Mouse (Mus musculus) brain, embryonic 14.5 days (tissue): Measurements from ENCODE around the gene Fam69a.

Experiments
- CTCF ChIP-seq: fragments of 200-500 bp; IDR thresholded peaks from 2 replicates; pipeline ENCODE4 v1.5.1; 2012; ENCODE audit warnings: inconsistent platforms, mild to moderate bottlenecking, moderate library complexity, borderline replicate concordance; ENCODE audit not compliant: insufficient read depth, insufficient read length; ENCODE audit errors: extremely low read depth
- POLR2A ChIP-seq: fragments of 200-500 bp; IDR thresholded peaks from 2 replicates; pipeline ENCODE4 v1.6.1; 2012; ENCODE audit warnings: mild to moderate bottlenecking, inconsistent platforms, borderline replicate concordance; ENCODE audit not compliant: poor library complexity, insufficient read depth, insufficient read length, severe bottlenecking; ENCODE audit errors: extremely low read depth

DNA sequence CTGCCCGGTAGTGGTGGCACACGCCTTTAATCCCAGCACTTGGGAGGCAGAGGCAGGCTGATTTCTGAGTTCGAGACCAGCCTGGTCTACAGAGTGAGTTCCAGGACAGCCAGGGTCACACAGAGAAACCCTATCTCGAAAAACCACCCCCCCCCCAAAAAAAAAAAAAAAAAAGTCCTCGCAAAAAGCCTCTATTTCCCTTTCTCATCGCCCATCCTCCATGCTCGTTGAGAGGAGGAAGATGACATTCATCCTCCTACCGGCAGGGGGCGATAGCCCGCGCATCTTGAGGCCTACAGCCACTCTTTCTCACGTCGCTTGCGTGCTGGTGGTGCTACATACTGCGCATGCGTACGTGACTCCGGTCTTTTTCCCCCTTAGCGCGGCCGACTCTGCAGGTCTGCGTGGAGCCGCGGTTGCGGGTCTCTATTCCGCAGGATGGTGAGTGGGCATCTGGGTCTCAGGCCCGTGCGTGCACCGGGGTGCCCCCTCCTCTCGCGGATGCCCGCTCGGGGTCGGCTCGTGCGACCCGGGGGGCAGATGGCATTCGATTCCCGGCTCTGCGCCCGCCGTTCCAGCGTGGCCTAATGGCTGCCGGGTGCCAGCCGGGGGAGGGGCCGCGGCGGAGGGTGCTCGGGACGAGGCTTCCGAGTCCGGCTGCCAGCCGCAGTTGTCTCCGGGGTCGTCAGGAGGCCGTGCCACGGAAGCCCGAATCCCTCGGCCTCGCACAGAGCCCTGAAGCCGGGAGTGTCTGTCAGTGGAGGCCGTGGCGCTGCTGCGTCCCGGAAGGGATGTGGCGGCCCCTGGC lies 86.5 kb downstream of the Fam69a start, which contains the start of gene Rpl5:
- peak; percentile 99 for TF ChIP-seq CTCF
- peak; percentile 66; the same call in 1 of the 2 replicates for TF ChIP-seq POLR2A
